8 mouse cellular contexts compared by ENCODE assay signal in genomic region chr5:140418489-140419441, GRCm38 (mm10). TPM values are rescaled to one million over a fixed set of nuclear protein-coding genes. Genes with fewer than 3 reads are reported as not detected.
DNase-seq lines count a peak whose midpoint lies in the region; ATAC-seq lines count a peak whose summit lies in the region.

Gene Eif3b, plus strand, starts transcription at chr5:140419328.

- intact Hi-C loops in left cerebral cortex, postnatal 14 days (cut with DNase I), result loop anchor here (5.0 kb wide), 2 partner anchors 81 to 89 kb away; partner anchors contain the start of gene Chst12

- no peaks in the 10 kb centered on the region for H3K9me3 ChIP-seq in intestine, embryonic 14.5 days (ENCODE audit: control insufficient read depth, low read length)

- peak within 1 kb of the TSS; percentile 79 for H3K4me3 ChIP-seq in intestine, embryonic 14.5 days (ENCODE audit: low read depth, low read length)

- H3K36me3 ChIP-seq in intestine, embryonic 14.5 days (ENCODE audit: control insufficient read depth, insufficient read depth, low read length), result no peaks in the 10 kb centered on the region

- H3K4me2 ChIP-seq in intestine, embryonic 14.5 days (ENCODE audit: low read length), result peak within 1 kb of the TSS; percentile 97

- H3K27me3 ChIP-seq in intestine, embryonic 14.5 days (replicated peaks; ENCODE audit: control insufficient read depth, insufficient read depth, low read length), result no peaks in the 10 kb centered on the region

- H3K4me1 ChIP-seq in intestine, embryonic 14.5 days (replicated peaks; ENCODE audit: control insufficient read depth, insufficient read depth, low read length), result peaks cover 16% of the 10 kb centered on the region

- peak; percentile 84 to 89 for DNase-seq in adrenal gland, adult 18-20 months (ENCODE audit: low spot score in 2 of 2)
- DNase-seq in embryo, embryonic 11 days, result peak; percentile 97
- DNase-seq in gastrocnemius, postnatal 25 days, result peak; percentile 87
- peak; percentile 93 for DNase-seq in intestine, embryonic 14.5 days (ENCODE audit: low spot score)
- DNase-seq in left cerebral cortex, postnatal 14 days (ENCODE audit: low spot score in 2 of 2), result peak; percentile 89 to 91
- DNase-seq in mesoderm, embryonic 11.5 days (ENCODE audit: low read depth, low spot score), result peak; percentile 95
- peak; percentile 79 to 87 for DNase-seq in right cerebral cortex, postnatal 36 days (ENCODE audit: low spot score in 2 of 2)
- DNase-seq in yolk sac, embryonic 10.5 days (ENCODE audit: low spot score), result peak; percentile 93

- peak; percentile 93 for ATAC-seq in intestine, embryonic 14.5 days (replicated peaks; ENCODE audit: low FRiP score, low TSS enrichment, low read depth)

- WGBS in intestine, embryonic 14.5 days, result under 1% methylated on average over 65 of the region's 65 CpGs

- H3K27ac ChIP-seq in intestine, embryonic 14.5 days (ENCODE audit: low read depth), result peak within 1 kb of the TSS; percentile 97

- peak within 1 kb of the TSS; percentile 94 for H3K9ac ChIP-seq in intestine, embryonic 14.5 days (ENCODE audit: low read length)

RNA-seq across cellular contexts. Expression of gene Eif3b, which starts in this region (rescaled TPM):
- 100 to 1,000 TPM; 162 to 184 TPM for total RNA-seq in adrenal gland, adult 18-20 months (2021)
- total RNA-seq in gastrocnemius, postnatal 25 days (2021), result 10 to 100 TPM; 76.8 to 79.2 TPM
- polyA plus RNA-seq in intestine, embryonic 14.5 days (2014; fragmentation: Nextera tagmentation; extraction: Ambion mirVana), result 155 and 162 TPM in 2 replicates
- total RNA-seq in left cerebral cortex, postnatal 14 days (2021), result 100 to 1,000 TPM; 108 to 109 TPM

Comparison
In these comparisons a context has a peak if more than half of its experiments do, and no peak if none do; other contexts are left out.
1. Peak in every context shown above with its lines: DNase-seq, ATAC-seq, H3K4me3 ChIP-seq and H3K27ac ChIP-seq.